Mouse (Mus musculus) hematopoietic stem cell, adult 5-6 weeks (primary cell): ENCODE data around the gene N4bp2l1. TPM values are rescaled to one million over a fixed set of nuclear protein-coding genes. Genes with fewer than 3 reads are reported as not detected.

Source experiments
- ATAC-seq, 2 experiments: fragments of 125-278 bp in 1 of 2; replicated peaks in 1 of 2; 2 replicates each; pipeline ENCODE4 v1.8.0; 2016 to 2017; ENCODE audit warnings: inconsistent platforms in 2 of 2, mild to moderate bottlenecking in 2 of 2, moderate number of reproducible peaks in 2 of 2, low read depth in 1 of 2, moderate TSS enrichment in 1 of 2; ENCODE audit not compliant: low FRiP score in 2 of 2, poor library complexity in 2 of 2, severe bottlenecking in 2 of 2, insufficient read depth in 1 of 2, low TSS enrichment in 1 of 2
- total RNA-seq: library from RNA; stranded (forward); fragments of 172-1452, 232-1000 nt; gene quantifications from 2 replicates; pipeline ENCODE4 v1.2.3, GENCODE M21; 2017

N4bp2l1 gene
- total RNA-seq, 1 experiment from 2014 or later, result 35.5 TPM

- 0 out of 4 replicates have a peak, but pooled peaks of 1 of the 2 experiments have one; percentile 4 for ATAC-seq
Measured at GRCm38 (mm10) chr5:150601441-150602230, 4.6 kb upstream of the N4bp2l1 start.

- ATAC-seq, result peak; percentile 57 to 74
Measured at GRCm38 (mm10) chr5:150600554-150601440, 3.8 kb upstream of the N4bp2l1 start.

- peak in 1 of 2 experiments; percentile 12; a peak in 1 of 4 replicates for ATAC-seq
Measured at GRCm38 (mm10) chr5:150599301-150600294, 2.6 kb upstream of the N4bp2l1 start.

GRCm38 (mm10) chr5:150598202-150599119 lies 1.5 kb upstream of the N4bp2l1 start:
- 0 out of 4 replicates have a peak, but pooled peaks of 1 of the 2 experiments have one; percentile 16 for ATAC-seq

- peak; percentile 26 to 46; a peak in 3 of 4 replicates for ATAC-seq
Measured at GRCm38 (mm10) chr5:150595366-150596016, 1.5 kb downstream of the N4bp2l1 start.

- no peak for ATAC-seq
Measured at GRCm38 (mm10) chr5:150594649-150595339, 2.2 kb downstream of the N4bp2l1 start.

- peak in 1 of 2 experiments; percentile 10; a peak in 1 of 4 replicates for ATAC-seq
Measured at GRCm38 (mm10) chr5:150593756-150594648, 3.0 kb downstream of the N4bp2l1 start.

GRCm38 (mm10) chr5:150592904-150593755 lies 3.9 kb downstream of the N4bp2l1 start:
- ATAC-seq, result peak; percentile 15 to 37; a peak in 3 of 4 replicates

GRCm38 (mm10) chr5:150592186-150592903 lies 4.6 kb downstream of the N4bp2l1 start:
- peak; percentile 61 to 75 for ATAC-seq

GRCm38 (mm10) chr5:150589945-150590344 lies 7.0 kb downstream of the N4bp2l1 start:
- ATAC-seq, result no peak

GRCm38 (mm10) chr5:150584337-150584729 lies 12.7 kb downstream of the N4bp2l1 start:
- ATAC-seq, result no peak

- peak in 1 of 2 experiments; percentile 31; a peak in 1 of 4 replicates for ATAC-seq
Measured at GRCm38 (mm10) chr5:150583622-150584336, 13.2 kb downstream of the N4bp2l1 start.
